In genomic region chr8:108725631-108726030, GRCm38 (mm10) we compare ENCODE assay signal across 18 mouse cellular contexts.
DNase-seq lines count a peak whose midpoint lies in the region; ATAC-seq and TF ChIP-seq lines count a peak whose summit lies in the region.
"Had no signal": no experiment of that assay in that cellular context is flagged by ENCODE, and none has a peak within 500 bp of the region (broad histone marks: within the 10 kb centered on the region; RNA-seq: fewer than 3 reads in every experiment).

No protein-coding gene starts in this region.

- H3K27ac ChIP-seq in forebrain, embryonic 12.5 days: 0 out of 2 replicates have a peak overlapping the region, but pooled peaks have one; percentile 42
- H3K27ac ChIP-seq in forebrain, postnatal 0 days (ENCODE audit: low read depth, low read length): no peak overlapping the region
- peak overlapping the region; percentile 67 for H3K27ac ChIP-seq in lung, embryonic 16.5 days (ENCODE audit: low read length)
- H3K27ac ChIP-seq in embryonic facial prominence, embryonic 12.5 days: peak overlapping the region; percentile 70
- H3K27ac ChIP-seq in stomach, embryonic 15.5 days: peak overlapping the region; percentile 21; the same call in 1 of the 2 replicates
- H3K27ac ChIP-seq: forebrain, embryonic 15.5 days; layer of hippocampus, adult 2 months; liver, embryonic 14.5 days; macrophage; neural tube, embryonic 12.5 days had no signal

- WGBS in forebrain, embryonic 12.5 days: 39% methylated on average over 10 of the region's 10 CpGs
- 77% methylated on average over 10 of the region's 10 CpGs for WGBS in forebrain, postnatal 0 days
- WGBS in lung, embryonic 16.5 days: 64% methylated on average over 10 of the region's 10 CpGs
- WGBS in embryonic facial prominence, embryonic 12.5 days: 52% methylated on average over 10 of the region's 10 CpGs
- WGBS in stomach, embryonic 15.5 days: 71% methylated on average over 10 of the region's 10 CpGs

- no peak overlapping the region for H3K4me2 ChIP-seq in forebrain, embryonic 12.5 days
- H3K4me2 ChIP-seq in forebrain, postnatal 0 days (ENCODE audit: low read depth): no peak overlapping the region
- H3K4me2 ChIP-seq in lung, embryonic 16.5 days (ENCODE audit: low read depth, low read length): no peak overlapping the region
- no peak overlapping the region for H3K4me2 ChIP-seq in embryonic facial prominence, embryonic 12.5 days (replicated peaks)
- no peak overlapping the region for H3K4me2 ChIP-seq in stomach, embryonic 15.5 days
- H3K4me2 ChIP-seq: forebrain, embryonic 15.5 days had no signal

- no peak overlapping the region for H3K4me3 ChIP-seq in forebrain, embryonic 12.5 days (replicated peaks)
- no peak overlapping the region for H3K4me3 ChIP-seq in forebrain, postnatal 0 days (ENCODE audit: low read depth, low read length)
- H3K4me3 ChIP-seq in lung, embryonic 16.5 days (ENCODE audit: low read length): no peak overlapping the region
- no peak overlapping the region for H3K4me3 ChIP-seq in embryonic facial prominence, embryonic 12.5 days
- no peak overlapping the region for H3K4me3 ChIP-seq in stomach, embryonic 15.5 days (replicated peaks)
- H3K4me3 ChIP-seq: forebrain, embryonic 15.5 days; layer of hippocampus, adult 2 months; neural tube, embryonic 12.5 days had no signal

- H3K36me3 ChIP-seq in forebrain, embryonic 12.5 days (replicated peaks): no peaks in the 10 kb centered on the region
- H3K36me3 ChIP-seq in forebrain, postnatal 0 days (ENCODE audit: insufficient read depth): no peaks in the 10 kb centered on the region
- H3K36me3 ChIP-seq in lung, embryonic 16.5 days (ENCODE audit: control insufficient read depth, insufficient read depth, low read length): no peaks in the 10 kb centered on the region
- H3K36me3 ChIP-seq in embryonic facial prominence, embryonic 12.5 days: no peaks in the 10 kb centered on the region
- H3K36me3 ChIP-seq in stomach, embryonic 15.5 days: no peaks in the 10 kb centered on the region
- H3K36me3 ChIP-seq: forebrain, embryonic 15.5 days; neural tube, embryonic 12.5 days had no signal

- peaks cover 89% of the 10 kb centered on the region for H3K4me1 ChIP-seq in forebrain, embryonic 12.5 days
- H3K4me1 ChIP-seq in forebrain, postnatal 0 days (ENCODE audit: insufficient read depth): no peaks in the 10 kb centered on the region
- H3K4me1 ChIP-seq in lung, embryonic 16.5 days (replicated peaks; ENCODE audit: control insufficient read depth, insufficient read depth, low read length): peaks cover 90% of the 10 kb centered on the region
- H3K4me1 ChIP-seq in embryonic facial prominence, embryonic 12.5 days: peaks cover 94% of the 10 kb centered on the region
- H3K4me1 ChIP-seq in stomach, embryonic 15.5 days: peaks cover 73% of the 10 kb centered on the region

- peaks cover 41% of the 10 kb centered on the region for H3K27me3 ChIP-seq in forebrain, embryonic 12.5 days
- H3K27me3 ChIP-seq in forebrain, postnatal 0 days (ENCODE audit: insufficient read depth, low read length): no peaks in the 10 kb centered on the region
- no peaks in the 10 kb centered on the region for H3K27me3 ChIP-seq in lung, embryonic 16.5 days (ENCODE audit: control insufficient read depth, insufficient read depth, low read depth, low read length)
- no peaks in the 10 kb centered on the region for H3K27me3 ChIP-seq in embryonic facial prominence, embryonic 12.5 days
- no peaks in the 10 kb centered on the region for H3K27me3 ChIP-seq in stomach, embryonic 15.5 days (replicated peaks)

- H3K9ac ChIP-seq in forebrain, embryonic 12.5 days: no peak overlapping the region
- H3K9ac ChIP-seq in forebrain, postnatal 0 days: no peak overlapping the region
- H3K9ac ChIP-seq in lung, embryonic 16.5 days (ENCODE audit: low read length): no peak overlapping the region
- H3K9ac ChIP-seq in embryonic facial prominence, embryonic 12.5 days: no peak overlapping the region
- H3K9ac ChIP-seq in stomach, embryonic 15.5 days: no peak overlapping the region
- H3K9ac ChIP-seq: forebrain, embryonic 15.5 days; liver, embryonic 14.5 days; neural tube, embryonic 12.5 days had no signal

- no peaks in the 10 kb centered on the region for H3K9me3 ChIP-seq in forebrain, embryonic 12.5 days
- no peaks in the 10 kb centered on the region for H3K9me3 ChIP-seq in forebrain, postnatal 0 days (ENCODE audit: low read length)
- H3K9me3 ChIP-seq in lung, embryonic 16.5 days (ENCODE audit: control insufficient read depth, low read length): no peaks in the 10 kb centered on the region
- H3K9me3 ChIP-seq in embryonic facial prominence, embryonic 12.5 days: no peaks in the 10 kb centered on the region
- no peaks in the 10 kb centered on the region for H3K9me3 ChIP-seq in stomach, embryonic 15.5 days
- H3K9me3 ChIP-seq: forebrain, embryonic 15.5 days; neural tube, embryonic 12.5 days had no signal

- TF ChIP-seq CTCF in forebrain, postnatal 0 days (IDR thresholded peaks at IDR 0.05; ENCODE audit: low read depth): no peak

- ATAC-seq in forebrain, embryonic 12.5 days (ENCODE audit: low FRiP score): no peak
- ATAC-seq in forebrain, postnatal 0 days: no peak
- ATAC-seq in lung, embryonic 16.5 days (ENCODE audit: low read depth): no peak
- no peak for ATAC-seq in embryonic facial prominence, embryonic 12.5 days (ENCODE audit: insufficient number of reproducible peaks, insufficient read depth, low FRiP score, low TSS enrichment)
- ATAC-seq in stomach, embryonic 15.5 days (ENCODE audit: insufficient read depth, low FRiP score, low read depth): no peak
- no peak for ATAC-seq in monocyte, adult 5-6 weeks (replicated peaks; ENCODE audit: insufficient number of reproducible peaks, low FRiP score, low TSS enrichment, poor library complexity, severe bottlenecking)
- ATAC-seq: forebrain, embryonic 15.5 days had no signal

- no peak for DNase-seq in forebrain, postnatal 0 days
- DNase-seq in lung, postnatal 4 days: no peak
- DNase-seq in left cerebral cortex, adult 9 months (ENCODE audit: low spot score in 2 of 2): no peak
- DNase-seq: adrenal gland, postnatal 36 days; cerebellum, adult 8-10 months; heart, adult 11 months; right cerebral cortex, postnatal 14 days; thymus, postnatal 4 days had no signal
